Mouse (Mus musculus) adrenal gland, postnatal 0 days (tissue): Measurements from ENCODE around the gene Lap3. TPM values are rescaled to one million over a fixed set of nuclear protein-coding genes. Genes with fewer than 3 reads are reported as not detected.

ENCODE experiments used
- polyA plus RNA-seq: library from polyadenylated mRNA; unstranded; fragments of >200 nt; fragmentation: Nextera tagmentation; extraction: Ambion mirVana; gene quantifications from 2 replicates; pipeline ENCODE4 v1.2.1, GENCODE M21; 2015

The Lap3 gene
- polyA plus RNA-seq: 48.6 and 54.6 TPM in 2 replicates

GRCm38 (mm10) chr5:45493191-45494092 lies at the start of gene Lap3:
Gene Lap3 (plus strand): TSS chr5:45493374.

GRCm38 (mm10) chr5:45449831-45450716 lies 43.1 kb upstream of the Lap3 start, which contains the start of gene Qdpr:
Gene Qdpr (minus strand): TSS chr5:45450236.

GRCm38 (mm10) chr5:45453451-45453850 lies 39.7 kb upstream of the Lap3 start, which contains the start of gene Clrn2:
Gene Clrn2 (plus strand): TSS chr5:45453751.

GRCm38 (mm10) chr5:45519960-45520808 lies 27.0 kb downstream of the Lap3 start, which contains the start of gene Med28:
Gene Med28 (plus strand): TSS chr5:45520229.

Other genes starting within 250 kb of the Lap3 start
- gene Qdpr, start 43.1 kb upstream of the Lap3 start, polyA plus RNA-seq: 172 and 203 TPM in 2 replicates
- gene Clrn2, start 39.6 kb upstream of the Lap3 start, polyA plus RNA-seq: not detected in 2 replicates
- gene Med28, start 26.9 kb downstream of the Lap3 start, polyA plus RNA-seq: 320 and 368 TPM in 2 replicates
- 0.77 and 1.8 TPM in 2 replicates for gene Fam184b, start 146.2 kb downstream of the Lap3 start, polyA plus RNA-seq
- 7.7 and 11.2 TPM in 2 replicates for gene Ncapg, start 176.5 kb downstream of the Lap3 start, polyA plus RNA-seq